Mouse (Mus musculus): ENCODE measurements around the gene Nell2.
"Not testable (repeated sequence)": the region's sequence is repeated elsewhere in the genome, so short reads cannot be mapped to it uniquely, and the experiment has no call there.

Gene Nell2

GRCm38 (mm10) chr15:95333229-95333628 lies 195.1 kb downstream of the Nell2 start:
- no peak for DNase-seq

GRCm38 (mm10) chr15:95330926-95331325 lies 197.4 kb downstream of the Nell2 start:
- no peak for DNase-seq

- no peak for DNase-seq
Observed at GRCm38 (mm10) chr15:95322744-95323143, 205.6 kb downstream of the Nell2 start.

- DNase-seq, result no peak
Observed at GRCm38 (mm10) chr15:95316626-95317025, 211.7 kb downstream of the Nell2 start.

GRCm38 (mm10) chr15:95314808-95315145 lies 213.6 kb downstream of the Nell2 start:
- no peak for DNase-seq

- DNase-seq, result no peak
Observed at GRCm38 (mm10) chr15:95314121-95314807, 214.1 kb downstream of the Nell2 start.

- no peak for DNase-seq
Observed at GRCm38 (mm10) chr15:95313286-95313685, 215.1 kb downstream of the Nell2 start.

- DNase-seq, result no peak
Observed at GRCm38 (mm10) chr15:95304102-95304501, 224.3 kb downstream of the Nell2 start.

GRCm38 (mm10) chr15:95296561-95296960 lies 231.8 kb downstream of the Nell2 start:
- no peak for DNase-seq

- DNase-seq, result no peak
Observed at GRCm38 (mm10) chr15:95289047-95289446, 239.3 kb downstream of the Nell2 start.

- DNase-seq, result no peak
Observed at GRCm38 (mm10) chr15:95285199-95285598, 243.2 kb downstream of the Nell2 start.

- no peak for DNase-seq
Observed at GRCm38 (mm10) chr15:95280986-95281385, 247.4 kb downstream of the Nell2 start.

- no peak for DNase-seq
Observed at GRCm38 (mm10) chr15:95278001-95278400, 250.4 kb downstream of the Nell2 start.

GRCm38 (mm10) chr15:95276556-95276955 lies 251.8 kb downstream of the Nell2 start:
- DNase-seq, result no peak

GRCm38 (mm10) chr15:95275553-95275952 lies 252.8 kb downstream of the Nell2 start:
- DNase-seq, result no peak

GRCm38 (mm10) chr15:95273236-95273635 lies 255.1 kb downstream of the Nell2 start:
- no peak for DNase-seq

GRCm38 (mm10) chr15:95272167-95272566 lies 256.2 kb downstream of the Nell2 start:
- no peak for DNase-seq

GRCm38 (mm10) chr15:95259671-95260450 lies 268.5 kb downstream of the Nell2 start:
- DNase-seq, result no peak

GRCm38 (mm10) chr15:95257131-95257530 lies 271.2 kb downstream of the Nell2 start:
- no peak for DNase-seq

GRCm38 (mm10) chr15:95245516-95245915 lies 282.8 kb downstream of the Nell2 start:
- no peak for DNase-seq

- no peak for DNase-seq
Observed at GRCm38 (mm10) chr15:95243876-95244275, 284.5 kb downstream of the Nell2 start.

- no peak for DNase-seq
Observed at GRCm38 (mm10) chr15:95241161-95241560, 287.2 kb downstream of the Nell2 start.

GRCm38 (mm10) chr15:95237021-95237420 lies 291.3 kb downstream of the Nell2 start:
- DNase-seq, result not testable (repeated sequence)

GRCm38 (mm10) chr15:95236509-95236908 lies 291.9 kb downstream of the Nell2 start:
- DNase-seq, result no peak

Data from lung, adult 18-20 months (tissue).